Mouse (Mus musculus) right cerebral cortex, adult 18-20 months (tissue): ENCODE data around the gene Dkk2.

Experiments
- DNase-seq: peaks from one replicate; pipeline ENCODE4 v3.0.0; 2022; ENCODE audit warnings: mixed read lengths

Gene Dkk2

DNA sequence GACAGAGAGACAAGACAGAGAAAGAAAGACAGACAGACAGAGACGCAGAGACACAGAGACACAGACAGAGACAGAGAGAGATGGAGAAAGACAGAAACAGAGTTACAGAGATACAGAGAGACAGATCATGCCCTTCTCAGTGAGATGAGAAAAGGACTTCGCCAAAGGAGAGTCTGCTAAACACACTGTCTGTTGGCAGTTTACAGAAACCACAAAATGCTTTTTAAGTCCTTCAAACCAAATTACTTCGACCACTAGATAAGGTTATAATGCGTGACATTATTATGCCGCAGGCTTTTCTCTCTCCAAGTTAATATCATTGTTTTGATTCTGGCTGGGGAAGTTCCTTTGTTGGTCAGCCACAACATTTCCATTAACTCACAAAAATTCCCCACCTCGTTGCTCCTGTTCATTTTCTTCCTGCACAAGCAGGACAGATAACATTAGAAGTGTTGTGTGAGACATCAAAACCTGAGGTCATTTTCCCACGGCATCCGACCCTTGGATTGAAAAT, 40.2 kb downstream of the Dkk2 start:
- DNase-seq, result no peak

DNA sequence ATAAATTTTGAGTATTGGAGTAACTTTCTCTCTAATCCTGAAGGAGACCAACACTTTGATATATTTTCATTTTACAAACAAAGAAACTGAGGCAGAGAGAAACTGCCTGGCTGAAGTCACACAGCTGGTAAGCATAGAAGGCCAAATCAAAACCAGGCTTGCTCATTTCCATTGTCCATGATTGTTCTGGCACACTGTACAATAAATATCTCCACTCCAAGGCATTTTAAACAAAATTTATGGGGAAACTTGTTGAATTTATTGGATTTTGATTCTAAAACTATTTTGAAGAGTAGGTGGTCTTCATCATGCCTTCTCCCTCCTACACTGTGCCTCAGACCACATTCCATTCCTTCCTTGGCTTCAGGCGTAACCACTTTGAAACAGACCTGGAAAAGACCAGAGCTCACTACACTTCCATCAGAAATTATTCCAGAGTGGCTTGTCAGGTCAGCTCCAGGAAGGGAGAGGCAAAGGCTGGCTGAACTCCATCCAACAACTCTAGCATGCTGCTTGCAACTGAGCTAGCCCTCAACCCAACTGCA, 44.7 kb downstream of the Dkk2 start:
- no peak for DNase-seq

DNA sequence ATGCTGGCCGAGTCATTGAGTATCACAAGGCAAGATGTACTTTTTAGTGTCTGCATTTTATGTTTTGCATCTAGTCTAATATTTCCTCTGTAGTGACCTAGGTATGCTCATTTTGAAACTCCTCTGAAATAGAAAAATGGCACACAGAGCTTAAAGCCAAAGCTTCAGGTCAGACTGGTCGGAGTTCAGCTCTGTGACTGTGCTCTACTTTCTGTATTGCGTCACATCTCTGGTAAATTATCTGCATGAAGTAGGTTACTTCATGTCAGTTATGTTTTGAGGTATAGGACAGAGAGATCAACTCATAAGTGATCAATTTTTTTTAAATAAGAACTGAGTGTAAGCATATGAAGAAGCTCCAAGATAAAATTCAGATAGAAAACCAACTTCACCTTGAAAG, 45.7 kb downstream of the Dkk2 start:
- no peak for DNase-seq

DNA sequence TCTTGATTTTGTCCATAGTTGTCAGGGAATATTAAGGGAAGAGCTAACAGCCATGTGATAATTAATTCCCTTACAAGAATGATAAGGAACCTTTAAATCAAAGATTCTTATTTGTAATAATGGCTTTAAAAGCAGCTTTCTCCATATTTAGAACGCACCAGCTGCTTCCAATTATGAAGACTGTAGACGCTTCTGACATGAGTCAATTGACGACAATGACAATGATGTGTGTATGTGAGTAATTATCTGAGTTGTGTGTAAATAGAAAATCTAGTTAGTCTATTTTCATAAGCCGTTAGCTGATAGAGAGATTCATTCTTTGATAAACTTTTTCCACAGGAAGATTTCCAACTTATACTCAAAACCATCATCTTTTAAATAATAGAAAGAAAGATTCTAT, 46.8 kb downstream of the Dkk2 start:
- DNase-seq, result no peak

DNA sequence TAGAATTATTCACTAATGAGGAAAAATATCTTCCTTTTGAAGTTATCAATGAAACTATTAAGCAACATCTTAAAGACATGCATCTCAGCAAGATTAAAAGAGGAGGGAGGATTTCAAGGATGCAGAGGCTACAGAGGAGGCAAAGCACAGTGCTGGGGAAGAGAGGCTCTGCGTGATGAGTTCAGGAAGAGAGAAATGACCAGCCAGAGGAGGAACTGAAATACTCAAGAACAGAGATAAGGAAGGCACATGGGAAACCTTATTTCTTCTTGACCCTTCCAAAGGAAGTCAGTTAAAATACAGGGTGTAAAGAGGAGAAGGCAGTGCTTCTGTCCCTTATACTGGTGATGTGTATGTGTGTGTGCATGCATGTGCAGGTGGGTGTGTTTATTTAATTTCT, 49.4 kb downstream of the Dkk2 start:
- DNase-seq, result no peak

DNA sequence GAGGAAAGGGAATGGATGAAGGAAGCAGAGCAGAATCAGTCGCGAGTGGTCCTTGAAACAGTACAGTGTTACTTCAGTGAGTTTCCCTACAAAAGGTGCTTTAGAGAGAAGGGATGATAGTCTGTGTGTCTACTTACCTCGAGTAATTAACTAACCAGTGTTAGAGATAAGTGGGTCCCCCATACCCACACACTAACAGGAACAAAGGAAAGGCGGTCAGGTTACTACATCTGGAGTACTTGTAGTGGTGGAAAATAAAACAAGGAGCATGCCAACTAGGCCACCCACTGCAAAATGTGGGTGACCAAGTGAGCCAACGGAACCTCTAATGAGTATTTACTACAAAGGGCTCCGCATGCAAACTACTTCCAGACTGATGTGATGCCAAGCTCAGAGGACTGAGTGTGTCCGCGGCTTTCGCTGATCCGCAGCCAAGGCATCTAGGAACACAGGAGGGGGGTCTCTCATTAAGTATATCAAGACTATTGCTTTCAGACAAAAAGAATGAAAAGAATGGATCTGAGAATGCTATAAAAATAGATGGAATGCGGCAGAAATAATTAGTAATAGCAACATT, 52.8 kb downstream of the Dkk2 start:
- peak; percentile 5 for DNase-seq

DNA sequence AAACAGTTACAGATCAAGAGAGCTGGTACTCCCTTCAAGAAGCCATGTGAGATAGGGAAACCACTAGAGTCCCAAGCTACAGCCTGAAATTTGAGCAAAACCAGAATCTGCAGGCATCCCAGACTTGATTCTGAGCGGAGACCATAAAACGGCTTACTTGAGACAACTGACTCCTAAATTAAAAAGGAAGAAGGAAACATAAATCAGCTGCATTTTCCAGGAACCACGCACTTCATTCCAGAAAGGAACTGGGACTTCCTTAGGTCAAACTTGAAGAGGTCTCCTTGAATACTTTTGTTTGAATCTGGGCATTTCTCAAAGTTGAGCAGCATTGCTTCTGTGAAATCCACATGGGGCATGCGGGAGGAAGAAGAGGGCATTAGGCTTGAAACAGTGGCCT, 55.9 kb downstream of the Dkk2 start:
- no peak for DNase-seq

DNA sequence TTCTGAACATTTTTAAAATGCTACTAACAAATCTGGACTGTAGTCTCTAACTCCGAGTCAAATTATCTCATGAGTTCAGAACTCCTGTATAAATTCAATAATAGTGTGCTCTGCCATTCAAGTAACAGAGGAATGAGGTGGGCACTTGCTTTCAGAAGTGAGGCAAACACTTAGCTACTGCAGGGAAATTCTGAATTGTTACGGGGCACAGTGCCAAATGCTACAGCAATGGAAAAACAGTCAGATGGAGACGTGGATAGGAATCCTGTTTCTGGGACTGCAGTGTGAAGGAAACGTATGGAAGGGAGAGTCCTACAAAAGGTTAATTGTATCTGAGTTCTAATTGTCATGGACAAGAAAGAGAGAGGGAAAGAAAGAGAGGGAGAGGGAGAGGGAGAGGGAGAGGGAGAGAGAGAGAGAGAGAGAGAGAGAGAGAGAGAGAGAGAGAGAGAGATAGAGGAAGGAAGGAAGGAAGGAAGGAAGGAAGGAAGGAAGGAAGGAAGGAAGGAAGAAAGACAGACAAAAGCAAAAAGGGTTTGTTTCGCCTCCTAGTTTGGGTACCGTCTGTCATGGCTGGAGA, 64.4 kb downstream of the Dkk2 start:
- no peak for DNase-seq

DNA sequence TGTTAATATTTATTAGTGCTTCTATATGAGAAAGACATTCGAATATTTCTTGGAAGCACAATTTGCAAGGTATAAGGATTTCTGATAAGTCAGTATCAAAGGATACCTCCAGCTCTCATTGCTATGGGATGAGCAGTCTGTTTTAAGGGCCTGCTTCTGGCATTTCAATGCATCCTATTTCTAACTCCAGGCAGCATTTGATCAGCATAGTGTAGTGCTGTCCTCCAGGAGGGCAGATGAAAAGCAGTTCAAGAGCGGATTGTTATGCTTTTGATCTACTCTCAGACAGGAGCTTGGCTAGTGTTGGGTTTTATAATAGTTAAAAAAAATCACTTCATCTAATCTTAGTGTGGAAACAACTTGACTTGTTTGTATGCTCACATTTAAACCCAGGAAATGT, 73.7 kb downstream of the Dkk2 start:
- DNase-seq, result no peak

DNA sequence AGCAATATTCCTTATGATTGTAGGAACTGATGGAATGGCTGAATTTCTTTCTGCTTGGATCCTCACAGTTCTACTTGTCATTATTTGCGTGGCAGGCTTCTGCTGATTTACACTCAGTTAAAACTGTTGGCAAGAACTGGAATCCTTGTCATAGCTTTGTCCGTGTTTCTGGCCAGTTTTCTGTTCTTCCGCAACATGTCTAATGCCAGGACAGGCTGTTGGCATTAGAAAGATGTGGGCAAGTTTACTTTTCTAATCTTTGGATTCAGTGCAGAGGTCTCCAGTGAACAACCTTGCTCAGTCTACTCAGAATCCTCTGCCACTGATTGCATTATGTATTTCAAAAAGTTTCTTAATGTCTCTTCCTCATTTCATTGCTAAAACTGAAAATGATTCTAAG, 83.8 kb downstream of the Dkk2 start:
- DNase-seq, result no peak

DNA sequence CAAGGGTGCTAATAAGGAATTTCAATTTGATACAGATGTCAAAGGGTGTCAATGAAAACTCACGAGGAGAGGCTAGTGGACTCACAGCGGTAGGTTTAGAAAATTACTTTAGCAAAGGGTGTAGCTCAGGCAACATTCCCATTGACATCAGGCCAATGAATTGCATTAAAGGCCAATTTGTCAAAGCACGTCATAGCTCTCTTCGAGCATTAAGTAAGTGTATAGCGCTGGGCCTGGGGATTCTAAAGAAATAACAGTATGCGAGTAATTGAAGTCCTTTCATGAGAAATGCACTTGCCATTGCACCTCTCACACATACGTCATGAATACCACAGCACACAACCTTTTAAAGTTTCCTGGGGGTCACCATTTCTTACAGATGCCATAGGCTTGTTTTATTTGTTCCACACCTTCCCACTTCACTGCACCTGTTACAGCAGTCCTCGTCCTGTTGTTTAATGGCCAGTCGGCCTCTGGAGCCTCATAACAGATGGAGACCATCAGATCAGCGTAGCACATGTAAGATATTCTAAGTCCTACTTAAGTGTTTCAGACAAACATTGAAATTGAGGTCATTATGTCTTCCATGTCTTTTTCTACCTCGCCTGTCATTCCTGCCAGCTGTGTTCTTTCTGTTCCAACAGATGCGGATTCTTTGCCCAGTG, 101.9 kb downstream of the Dkk2 start:
- no peak for DNase-seq

DNA sequence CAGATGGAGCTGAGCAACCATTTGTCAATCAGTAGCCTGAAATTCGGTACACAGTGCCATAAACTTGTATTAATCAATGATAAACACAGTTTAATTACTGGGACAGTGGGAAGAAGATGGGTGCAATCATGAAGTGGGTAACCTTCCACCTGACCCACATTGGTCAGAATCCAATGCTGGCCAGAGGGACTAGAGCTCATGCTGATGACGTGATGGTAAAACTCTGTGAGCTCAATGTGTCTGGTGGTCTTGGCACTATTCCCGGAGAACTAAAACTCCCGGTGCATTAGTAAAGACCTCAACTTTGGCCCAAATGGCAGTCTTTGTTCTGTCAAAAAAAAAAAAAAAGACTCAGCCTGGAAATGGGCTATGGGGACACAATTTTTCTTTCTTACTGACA, 116.9 kb downstream of the Dkk2 start:
- no peak for DNase-seq

DNA sequence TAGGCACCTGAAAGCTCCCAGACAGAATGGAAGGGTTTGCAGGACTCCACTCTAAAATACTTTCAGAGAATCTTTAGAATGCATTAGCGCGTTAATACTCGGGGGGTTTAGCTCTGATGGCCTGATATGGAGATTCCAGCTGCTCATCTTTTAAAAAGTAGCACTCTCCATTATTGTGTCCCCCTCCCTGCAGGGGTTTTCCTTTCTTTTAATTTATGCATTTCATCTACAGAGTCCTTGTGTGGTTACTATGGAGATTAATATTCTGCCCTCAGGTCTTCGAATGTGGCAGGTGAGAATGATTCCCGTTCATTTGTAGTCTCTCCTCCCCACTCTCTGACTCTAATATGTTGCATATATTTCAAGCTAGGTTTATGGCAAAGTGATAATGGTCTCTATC, 117.6 kb downstream of the Dkk2 start:
- DNase-seq, result no peak

DNA sequence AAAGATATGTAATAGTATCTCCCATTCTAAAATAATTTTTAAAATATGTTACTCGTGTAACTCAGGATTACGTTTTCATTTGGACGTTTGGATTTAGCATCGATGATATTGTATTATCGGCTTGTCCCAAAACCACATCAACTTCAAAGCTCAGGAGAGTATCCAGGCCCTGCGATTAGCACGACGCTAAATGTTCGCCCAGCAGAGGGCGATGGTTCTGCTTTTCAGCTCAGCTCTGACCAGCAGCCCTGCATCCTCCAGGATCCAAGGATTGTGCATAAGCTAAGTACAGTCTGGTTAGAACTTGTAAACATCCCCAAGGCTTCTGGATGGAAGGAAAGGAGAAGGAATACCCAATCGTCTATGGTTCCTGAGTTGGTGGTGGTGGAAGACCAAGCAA, 122.4 kb downstream of the Dkk2 start:
- DNase-seq, result peak; percentile 38

DNA sequence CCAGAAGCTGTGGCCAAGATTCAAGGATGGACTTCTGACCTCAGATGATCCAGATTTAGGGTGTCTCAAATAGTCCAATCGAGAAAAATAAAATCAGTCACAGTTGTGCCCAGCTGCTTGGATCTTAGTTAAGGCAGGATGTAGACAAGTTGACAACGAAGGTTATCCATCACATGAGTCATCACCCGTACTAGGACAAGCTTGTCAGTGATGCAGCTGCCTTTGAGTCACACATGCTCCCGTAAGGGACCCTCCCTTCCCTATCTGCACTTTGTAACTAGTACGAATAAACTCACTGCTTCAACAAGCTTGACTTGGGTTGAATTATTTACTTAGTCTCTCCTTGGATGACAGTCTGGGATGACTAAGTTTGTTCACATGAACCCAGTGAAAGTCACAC, 126.2 kb downstream of the Dkk2 start:
- DNase-seq, result no peak

DNA sequence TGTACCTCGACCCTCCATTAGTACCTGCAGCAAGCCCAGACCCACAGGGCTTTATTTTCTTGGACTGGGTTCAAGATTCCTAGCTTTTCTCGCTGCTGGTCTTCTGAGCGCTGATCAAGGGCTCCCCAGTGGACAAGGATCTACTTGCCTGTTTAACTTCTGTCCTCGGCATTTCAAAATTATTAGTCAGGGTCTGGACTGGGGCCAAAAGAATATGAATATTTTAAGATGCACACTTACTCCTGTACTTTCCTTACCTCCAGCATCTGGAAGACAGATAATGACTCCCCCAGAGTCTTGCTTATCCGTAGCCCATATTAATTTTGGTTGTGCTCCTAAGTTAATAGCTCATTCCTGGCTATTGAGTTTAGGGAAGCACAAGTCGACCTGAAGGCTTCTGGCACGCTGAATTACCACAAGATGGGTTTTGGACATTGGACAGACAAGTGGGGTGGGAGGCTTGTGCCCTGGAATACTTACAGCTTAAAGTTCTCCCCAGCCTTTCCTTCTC, 134.9 kb downstream of the Dkk2 start:
- DNase-seq, result no peak

DNA sequence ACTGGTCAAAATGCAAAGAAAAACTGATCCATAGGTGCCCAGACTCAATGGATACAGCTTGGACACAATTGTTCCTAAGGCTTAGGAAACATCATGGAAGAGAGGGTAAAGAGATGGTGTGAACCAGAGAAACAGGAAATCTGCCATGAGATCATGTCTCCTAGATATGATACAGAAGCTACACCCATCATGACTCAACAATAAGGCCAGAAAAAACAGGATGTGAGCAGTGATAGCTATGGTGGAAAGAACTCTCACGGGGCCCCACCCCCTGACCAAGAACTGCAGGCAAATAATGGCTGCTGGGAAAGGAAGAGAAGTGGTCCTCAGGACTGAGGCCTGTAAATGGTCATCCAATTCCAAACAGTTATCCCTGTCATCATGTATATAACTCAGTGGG, 142.5 kb downstream of the Dkk2 start:
- DNase-seq, result no peak
